Mouse (Mus musculus): Measurements from ENCODE around the gene Kif28. TPM values are rescaled to one million over a fixed set of nuclear protein-coding genes. Genes with fewer than 3 reads are reported as not detected.

The Kif28 gene
- not detected in 2 replicates for polyA plus RNA-seq (2016; fragmentation: Nextera tagmentation; extraction: Ambion mirVana)

GRCm38 (mm10) chr1:179745171-179745570, at the start of gene Kif28:
TSS of gene Kif28 (minus strand) at chr1:179745271.
- Histone ChIP-seq H3K27me3 (no peaks in the 10 kb centered on the region), H3K9ac (replicated peaks) (no peak within 1 kb of the TSS), H3K36me3 (peaks cover 67% of the 10 kb centered on the region), H3K9me3 (no peaks in the 10 kb centered on the region), H3K4me1 (replicated peaks) (no peaks in the 10 kb centered on the region), H3K4me2 (no peak within 1 kb of the TSS), H3K27ac (no peak within 1 kb of the TSS), H3K4me3 (replicated peaks) (no peak within 1 kb of the TSS)
- 92% methylated on average over 9 of the region's 9 CpGs for WGBS
- ATAC-seq (ENCODE audit: insufficient number of reproducible peaks, insufficient read depth, low FRiP score, low TSS enrichment, low read depth): no peak

GRCm38 (mm10) chr1:179787281-179787680, 42.2 kb upstream of the Kif28 start:
- no peaks in the 10 kb centered on the region for H3K4me1 ChIP-seq (replicated peaks)
- no peak overlapping the region for H3K27ac ChIP-seq
- 83% methylated on average over 4 of the region's 4 CpGs for WGBS

GRCm38 (mm10) chr1:179785502-179785901, 40.4 kb upstream of the Kif28 start:
- no peak overlapping the region for H3K9ac ChIP-seq (replicated peaks)
- H3K4me2 ChIP-seq: no peak overlapping the region
- no peaks in the 10 kb centered on the region for H3K27me3 ChIP-seq
- no peak for ATAC-seq (ENCODE audit: insufficient number of reproducible peaks, insufficient read depth, low FRiP score, low TSS enrichment, low read depth)
- H3K4me1 ChIP-seq (replicated peaks): no peaks in the 10 kb centered on the region
- H3K36me3 ChIP-seq: peaks cover 81% of the 10 kb centered on the region
- H3K9me3 ChIP-seq: no peaks in the 10 kb centered on the region
- no peak overlapping the region for H3K27ac ChIP-seq
- WGBS: 85% methylated on average over 5 of the region's 5 CpGs
- no peak overlapping the region for H3K4me3 ChIP-seq (replicated peaks)

More at GRCm38 (mm10) chr1:179787281-179787680, 42.2 kb upstream of the Kif28 start:
- no peak overlapping the region for H3K9ac ChIP-seq (replicated peaks)
- H3K9me3 ChIP-seq: no peaks in the 10 kb centered on the region
- H3K4me2 ChIP-seq: no peak overlapping the region
- H3K4me3 ChIP-seq (replicated peaks): no peak overlapping the region
- peaks cover 88% of the 10 kb centered on the region for H3K36me3 ChIP-seq
- no peak for ATAC-seq (ENCODE audit: insufficient number of reproducible peaks, insufficient read depth, low FRiP score, low TSS enrichment, low read depth)
- no peaks in the 10 kb centered on the region for H3K27me3 ChIP-seq

GRCm38 (mm10) chr1:179784098-179784497, 39.0 kb upstream of the Kif28 start:
- Histone ChIP-seq H3K9me3 (no peaks in the 10 kb centered on the region), H3K27ac (no peak overlapping the region), H3K4me3 (replicated peaks) (no peak overlapping the region), H3K4me1 (replicated peaks) (no peaks in the 10 kb centered on the region), H3K36me3 (peaks cover 81% of the 10 kb centered on the region), H3K27me3 (no peaks in the 10 kb centered on the region), H3K9ac (replicated peaks) (no peak overlapping the region), H3K4me2 (no peak overlapping the region)
- 94% methylated on average over 4 of the region's 4 CpGs for WGBS
- ATAC-seq (ENCODE audit: insufficient number of reproducible peaks, insufficient read depth, low FRiP score, low TSS enrichment, low read depth): no peak

GRCm38 (mm10) chr1:179776831-179777230, 31.8 kb upstream of the Kif28 start:
- peaks cover 87% of the 10 kb centered on the region for H3K36me3 ChIP-seq
- no peak overlapping the region for H3K4me2 ChIP-seq
- WGBS: 96% methylated on average over 8 of the region's 8 CpGs
- H3K27me3 ChIP-seq: no peaks in the 10 kb centered on the region
- no peak for ATAC-seq (ENCODE audit: insufficient number of reproducible peaks, insufficient read depth, low FRiP score, low TSS enrichment, low read depth)
- H3K4me3 ChIP-seq (replicated peaks): no peak overlapping the region
- no peak overlapping the region for H3K9ac ChIP-seq (replicated peaks)
- no peaks in the 10 kb centered on the region for H3K9me3 ChIP-seq
- H3K27ac ChIP-seq: no peak overlapping the region
- no peaks in the 10 kb centered on the region for H3K4me1 ChIP-seq (replicated peaks)

- Histone ChIP-seq H3K36me3 (peaks cover 90% of the 10 kb centered on the region), H3K4me1 (replicated peaks) (no peaks in the 10 kb centered on the region), H3K27me3 (no peaks in the 10 kb centered on the region), H3K9me3 (no peaks in the 10 kb centered on the region), H3K4me2 (no peak overlapping the region), H3K9ac (replicated peaks) (no peak overlapping the region), H3K27ac (no peak overlapping the region), H3K4me3 (replicated peaks) (no peak overlapping the region)
- ATAC-seq (ENCODE audit: insufficient number of reproducible peaks, insufficient read depth, low FRiP score, low TSS enrichment, low read depth): no peak
- 94% methylated on average over 4 of the region's 4 CpGs for WGBS
Measured at GRCm38 (mm10) chr1:179760553-179760952, 15.5 kb upstream of the Kif28 start.

- Histone ChIP-seq H3K27me3 (no peaks in the 10 kb centered on the region), H3K27ac (no peak overlapping the region), H3K4me3 (replicated peaks) (no peak overlapping the region), H3K4me2 (no peak overlapping the region), H3K36me3 (peaks cover 90% of the 10 kb centered on the region), H3K9ac (replicated peaks) (no peak overlapping the region), H3K4me1 (replicated peaks) (no peaks in the 10 kb centered on the region), H3K9me3 (no peaks in the 10 kb centered on the region)
- ATAC-seq (ENCODE audit: insufficient number of reproducible peaks, insufficient read depth, low FRiP score, low TSS enrichment, low read depth): no peak
- 91% methylated on average over 5 of the region's 5 CpGs for WGBS
Measured at GRCm38 (mm10) chr1:179760086-179760485, 15.0 kb upstream of the Kif28 start.

- no peak overlapping the region for H3K4me2 ChIP-seq
- H3K9ac ChIP-seq (replicated peaks): no peak overlapping the region
- H3K27me3 ChIP-seq: no peaks in the 10 kb centered on the region
- no peaks in the 10 kb centered on the region for H3K4me1 ChIP-seq (replicated peaks)
- no peaks in the 10 kb centered on the region for H3K9me3 ChIP-seq
- H3K4me3 ChIP-seq (replicated peaks): no peak overlapping the region
- H3K36me3 ChIP-seq: peaks cover 86% of the 10 kb centered on the region
- no peak for ATAC-seq (ENCODE audit: insufficient number of reproducible peaks, insufficient read depth, low FRiP score, low TSS enrichment, low read depth)
- H3K27ac ChIP-seq: no peak overlapping the region
Measured at GRCm38 (mm10) chr1:179756477-179756876, 11.4 kb upstream of the Kif28 start.

GRCm38 (mm10) chr1:179753006-179753405, 7.9 kb upstream of the Kif28 start:
- H3K9ac ChIP-seq (replicated peaks): no peak overlapping the region
- ATAC-seq (ENCODE audit: insufficient number of reproducible peaks, insufficient read depth, low FRiP score, low TSS enrichment, low read depth): no peak
- no peak overlapping the region for H3K4me3 ChIP-seq (replicated peaks)
- H3K27me3 ChIP-seq: no peaks in the 10 kb centered on the region
- no peak overlapping the region for H3K4me2 ChIP-seq
- peaks cover 87% of the 10 kb centered on the region for H3K36me3 ChIP-seq
- H3K9me3 ChIP-seq: no peaks in the 10 kb centered on the region
- H3K4me1 ChIP-seq (replicated peaks): no peaks in the 10 kb centered on the region
- 96% methylated on average over 8 of the region's 8 CpGs for WGBS
- no peak overlapping the region for H3K27ac ChIP-seq

GRCm38 (mm10) chr1:179752276-179752675, 7.2 kb upstream of the Kif28 start:
- Histone ChIP-seq H3K27me3 (no peaks in the 10 kb centered on the region), H3K27ac (no peak overlapping the region), H3K36me3 (peaks cover 87% of the 10 kb centered on the region), H3K4me1 (replicated peaks) (no peaks in the 10 kb centered on the region), H3K9me3 (no peaks in the 10 kb centered on the region), H3K9ac (replicated peaks) (no peak overlapping the region), H3K4me2 (no peak overlapping the region), H3K4me3 (replicated peaks) (no peak overlapping the region)
- no peak for ATAC-seq (ENCODE audit: insufficient number of reproducible peaks, insufficient read depth, low FRiP score, low TSS enrichment, low read depth)
- WGBS: 96% methylated on average over 11 of the region's 11 CpGs

- no peak for ATAC-seq (ENCODE audit: insufficient number of reproducible peaks, insufficient read depth, low FRiP score, low TSS enrichment, low read depth)
- Histone ChIP-seq H3K27me3 (no peaks in the 10 kb centered on the region), H3K36me3 (peaks cover 53% of the 10 kb centered on the region), H3K4me2 (no peak overlapping the region), H3K4me1 (replicated peaks) (no peaks in the 10 kb centered on the region), H3K9ac (replicated peaks) (no peak overlapping the region), H3K4me3 (replicated peaks) (no peak overlapping the region), H3K9me3 (no peaks in the 10 kb centered on the region), H3K27ac (no peak overlapping the region)
- 88% methylated on average over 4 of the region's 4 CpGs for WGBS
Measured at GRCm38 (mm10) chr1:179743593-179744193, 1.4 kb downstream of the Kif28 start.

GRCm38 (mm10) chr1:179736483-179736882, 8.6 kb downstream of the Kif28 start:
- no peaks in the 10 kb centered on the region for H3K36me3 ChIP-seq
- WGBS: 84% methylated on average over 3 of the region's 3 CpGs
- no peaks in the 10 kb centered on the region for H3K27me3 ChIP-seq
- H3K9me3 ChIP-seq: no peaks in the 10 kb centered on the region
- no peak overlapping the region for H3K4me2 ChIP-seq
- no peaks in the 10 kb centered on the region for H3K4me1 ChIP-seq (replicated peaks)
- H3K9ac ChIP-seq (replicated peaks): no peak overlapping the region
- no peak overlapping the region for H3K4me3 ChIP-seq (replicated peaks)
- no peak for ATAC-seq (ENCODE audit: insufficient number of reproducible peaks, insufficient read depth, low FRiP score, low TSS enrichment, low read depth)
- H3K27ac ChIP-seq: no peak overlapping the region

All from limb, embryonic 12.5 days (tissue).